Mouse (Mus musculus): ENCODE measurements at regions not wholly inside any gene's neighbourhood (a gene's known extent, or its start where the extent isn't known, plus 50 kb on each side); places are given as distances from the start of the nearest gene placed in this dataset.

- no peaks in the 10 kb centered on the region for H3K9me3 ChIP-seq
- 81% methylated on average over 6 of the region's 6 CpGs for WGBS
Measured at GRCm38 (mm10) chr5:116894575-116894974, 221.3 kb downstream of the Suds3 start.

GRCm38 (mm10) chr5:116892877-116893276, 223.0 kb downstream of the Suds3 start:
- no peak for DNase-seq (ENCODE audit: extremely low spot score, low spot score)
- no peaks in the 10 kb centered on the region; the same call in 1 of the 2 replicates for H3K27me3 ChIP-seq (ENCODE audit: poor library complexity, severe bottlenecking)
- no peaks in the 10 kb centered on the region for H3K9me3 ChIP-seq
- no peak overlapping the region for H3K4me3 ChIP-seq
- H3K4me1 ChIP-seq, result peaks cover 14% of the 10 kb centered on the region
- no peak overlapping the region for H3K27ac ChIP-seq
- WGBS, result 94% methylated on average over 13 of the region's 13 CpGs
- H3K36me3 ChIP-seq (replicated peaks), result no peaks in the 10 kb centered on the region

More at GRCm38 (mm10) chr5:116894575-116894974, 221.3 kb downstream of the Suds3 start:
- no peak for DNase-seq (ENCODE audit: extremely low spot score, low spot score)
- no peak overlapping the region for H3K4me3 ChIP-seq
- H3K27me3 ChIP-seq (ENCODE audit: poor library complexity, severe bottlenecking), result no peaks in the 10 kb centered on the region; the same call in 1 of the 2 replicates
- H3K27ac ChIP-seq, result peak overlapping the region; percentile 79
- peaks cover 14% of the 10 kb centered on the region for H3K4me1 ChIP-seq
- H3K36me3 ChIP-seq (replicated peaks), result no peaks in the 10 kb centered on the region

- DNase-seq (ENCODE audit: extremely low spot score, low spot score), result no peak
- Histone ChIP-seq H3K4me1 (peaks cover 10% of the 10 kb centered on the region), H3K4me3 (no peak overlapping the region), H3K9me3 (0 out of 2 replicates have a peak, but pooled peaks cover 4% of the 10 kb centered on the region), H3K27me3 (ENCODE audit: poor library complexity, severe bottlenecking) (no peaks in the 10 kb centered on the region; the same call in 1 of the 2 replicates), H3K36me3 (replicated peaks) (no peaks in the 10 kb centered on the region), H3K27ac (no peak overlapping the region)
- WGBS, result 89% methylated on average over 12 of the region's 12 CpGs
Measured at GRCm38 (mm10) chr5:116889224-116889623, 226.7 kb downstream of the Suds3 start.

GRCm38 (mm10) chr5:116886181-116887136, 229.5 kb downstream of the Suds3 start:
- 0 out of 2 replicates have a peak, but pooled peaks cover 4% of the 10 kb centered on the region for H3K9me3 ChIP-seq
- H3K4me1 ChIP-seq, result peaks cover 10% of the 10 kb centered on the region
- whole genome bisulfite sequencing, result 72% methylated on average over 23 of the region's 23 CpGs
- H3K27me3 ChIP-seq (ENCODE audit: poor library complexity, severe bottlenecking), result no peaks in the 10 kb centered on the region
- H3K27ac ChIP-seq, result no peak overlapping the region; the same call in 1 of the 2 replicates
- H3K36me3 ChIP-seq (replicated peaks), result no peaks in the 10 kb centered on the region
- DNase-seq (ENCODE audit: extremely low spot score, low spot score), result no peak
- H3K4me3 ChIP-seq, result no peak overlapping the region

- Histone ChIP-seq H3K9me3 (peaks cover 6% of the 10 kb centered on the region; the same call in 1 of the 2 replicates), H3K4me3 (no peak overlapping the region), H3K4me1 (no peaks in the 10 kb centered on the region), H3K36me3 (replicated peaks) (no peaks in the 10 kb centered on the region), H3K27me3 (ENCODE audit: poor library complexity, severe bottlenecking) (no peaks in the 10 kb centered on the region), H3K27ac (no peak overlapping the region)
- DNase-seq (ENCODE audit: extremely low spot score, low spot score), result no peak
- 87% methylated on average over 2 of the region's 2 CpGs for WGBS
Measured at GRCm38 (mm10) chr5:116879761-116880160, 236.2 kb downstream of the Suds3 start.

- no peak overlapping the region for H3K27ac ChIP-seq
- H3K27me3 ChIP-seq (ENCODE audit: poor library complexity, severe bottlenecking), result no peaks in the 10 kb centered on the region
- H3K9me3 ChIP-seq, result peaks cover 3% of the 10 kb centered on the region; the same call in 1 of the 2 replicates
- H3K4me3 ChIP-seq, result no peak overlapping the region
- H3K4me1 ChIP-seq, result no peaks in the 10 kb centered on the region
- H3K36me3 ChIP-seq (replicated peaks), result no peaks in the 10 kb centered on the region
- 87% methylated on average over 2 of the region's 2 CpGs for WGBS
- no peak for DNase-seq (ENCODE audit: extremely low spot score, low spot score)
Measured at GRCm38 (mm10) chr5:116874941-116875340, 241.0 kb downstream of the Suds3 start.

GRCm38 (mm10) chr5:116868115-116868514, 247.8 kb downstream of the Suds3 start:
- no peak overlapping the region for H3K27ac ChIP-seq
- no peaks in the 10 kb centered on the region for H3K27me3 ChIP-seq (ENCODE audit: poor library complexity, severe bottlenecking)
- WGBS, result 82% methylated on average over 5 of the region's 5 CpGs
- no peaks in the 10 kb centered on the region for H3K4me1 ChIP-seq
- peaks cover 6% of the 10 kb centered on the region; the same call in 1 of the 2 replicates for H3K9me3 ChIP-seq
- H3K36me3 ChIP-seq (replicated peaks), result no peaks in the 10 kb centered on the region
- no peak overlapping the region for H3K4me3 ChIP-seq
- no peak for DNase-seq (ENCODE audit: extremely low spot score, low spot score)

- H3K9me3 ChIP-seq, result peaks cover 6% of the 10 kb centered on the region; the same call in 1 of the 2 replicates
- 88% methylated on average over 11 of the region's 11 CpGs for WGBS
- H3K4me3 ChIP-seq, result no peak overlapping the region
- no peaks in the 10 kb centered on the region for H3K4me1 ChIP-seq
- H3K36me3 ChIP-seq (replicated peaks), result no peaks in the 10 kb centered on the region
- H3K27ac ChIP-seq, result no peak overlapping the region
- no peak for DNase-seq (ENCODE audit: extremely low spot score, low spot score)
- H3K27me3 ChIP-seq (ENCODE audit: poor library complexity, severe bottlenecking), result no peaks in the 10 kb centered on the region
Measured at GRCm38 (mm10) chr5:116864275-116864674, 251.6 kb downstream of the Suds3 start.

GRCm38 (mm10) chr5:116852691-116853090, 261.1 kb upstream of the Srrm4 start:
- Histone ChIP-seq H3K27me3 (ENCODE audit: poor library complexity, severe bottlenecking) (no peaks in the 10 kb centered on the region), H3K4me1 (peaks cover 8% of the 10 kb centered on the region; the same call in 1 of the 2 replicates), H3K4me3 (no peak overlapping the region), H3K9me3 (no peaks in the 10 kb centered on the region), H3K27ac (no peak overlapping the region), H3K36me3 (replicated peaks) (no peaks in the 10 kb centered on the region)
- DNase-seq (ENCODE audit: extremely low spot score, low spot score), result no peak
- WGBS, result 87% methylated on average over 7 of the region's 7 CpGs

- no peak overlapping the region for H3K27ac ChIP-seq
- no peak overlapping the region for H3K4me3 ChIP-seq
- no peaks in the 10 kb centered on the region for H3K27me3 ChIP-seq (ENCODE audit: poor library complexity, severe bottlenecking)
- no peaks in the 10 kb centered on the region for H3K4me1 ChIP-seq
- no peaks in the 10 kb centered on the region for H3K36me3 ChIP-seq (replicated peaks)
- H3K9me3 ChIP-seq, result no peaks in the 10 kb centered on the region; the same call in 1 of the 2 replicates
- no peak for DNase-seq (ENCODE audit: extremely low spot score, low spot score)
- WGBS, result 74% methylated on average over 3 of the region's 3 CpGs
Measured at GRCm38 (mm10) chr5:116831874-116832273, 240.3 kb upstream of the Srrm4 start.

GRCm38 (mm10) chr5:116829771-116830170, 238.2 kb upstream of the Srrm4 start:
- Histone ChIP-seq H3K27me3 (ENCODE audit: poor library complexity, severe bottlenecking) (no peaks in the 10 kb centered on the region), H3K4me1 (no peaks in the 10 kb centered on the region), H3K27ac (no peak overlapping the region), H3K36me3 (replicated peaks) (no peaks in the 10 kb centered on the region), H3K9me3 (no peaks in the 10 kb centered on the region), H3K4me3 (no peak overlapping the region)
- WGBS, result 17% methylated on average over 11 of the region's 11 CpGs
- peak; percentile 18 for DNase-seq (ENCODE audit: extremely low spot score, low spot score)

- DNase-seq (ENCODE audit: extremely low spot score, low spot score), result no peak
- Histone ChIP-seq H3K36me3 (replicated peaks) (no peaks in the 10 kb centered on the region), H3K9me3 (no peaks in the 10 kb centered on the region), H3K4me1 (peaks cover 7% of the 10 kb centered on the region), H3K4me3 (no peak overlapping the region), H3K27me3 (ENCODE audit: poor library complexity, severe bottlenecking) (no peaks in the 10 kb centered on the region), H3K27ac (no peak overlapping the region)
- WGBS, result 84% methylated on average over 3 of the region's 3 CpGs
Measured at GRCm38 (mm10) chr5:116823260-116823659, 231.6 kb upstream of the Srrm4 start.

- no peaks in the 10 kb centered on the region for H3K9me3 ChIP-seq
- DNase-seq (ENCODE audit: extremely low spot score, low spot score), result no peak
- 39% methylated on average over 14 of the region's 14 CpGs for WGBS
- H3K27ac ChIP-seq, result 0 out of 2 replicates have a peak overlapping the region, but pooled peaks have one; percentile 40
- H3K4me3 ChIP-seq, result no peak overlapping the region
- no peaks in the 10 kb centered on the region for H3K36me3 ChIP-seq (replicated peaks)
- peaks cover 7% of the 10 kb centered on the region for H3K4me1 ChIP-seq
- no peaks in the 10 kb centered on the region for H3K27me3 ChIP-seq (ENCODE audit: poor library complexity, severe bottlenecking)
Measured at GRCm38 (mm10) chr5:116822141-116822540, 230.5 kb upstream of the Srrm4 start.
